Mouse (Mus musculus): ENCODE measurements around the gene Foxp1.

Gene Foxp1

GRCm38 (mm10) chr6:99003108-99003709, 519.3 kb downstream of the Foxp1 start:
- no peak for DNase-seq

GRCm38 (mm10) chr6:99001637-99002036, 520.9 kb downstream of the Foxp1 start:
- no peak for DNase-seq

GRCm38 (mm10) chr6:98998971-98999932, 523.3 kb downstream of the Foxp1 start:
- no peak for DNase-seq

GRCm38 (mm10) chr6:98997742-98998141, 524.8 kb downstream of the Foxp1 start:
- DNase-seq, result no peak

- no peak for DNase-seq
These were observed 525.7 kb downstream of the Foxp1 start for GRCm38 (mm10) chr6:98996822-98997221.

GRCm38 (mm10) chr6:98996346-98996745, 526.2 kb downstream of the Foxp1 start:
- DNase-seq, result no peak

GRCm38 (mm10) chr6:98995681-98996080, 526.8 kb downstream of the Foxp1 start:
- no peak for DNase-seq

GRCm38 (mm10) chr6:98994902-98995301, 527.6 kb downstream of the Foxp1 start:
- no peak for DNase-seq

GRCm38 (mm10) chr6:98994104-98994787, 528.3 kb downstream of the Foxp1 start:
- DNase-seq, result no peak

GRCm38 (mm10) chr6:98993231-98993630, 529.3 kb downstream of the Foxp1 start:
- no peak for DNase-seq

- no peak for DNase-seq
These were observed 529.8 kb downstream of the Foxp1 start for GRCm38 (mm10) chr6:98992772-98993147.

GRCm38 (mm10) chr6:98991900-98992771, 530.4 kb downstream of the Foxp1 start:
- no peak for DNase-seq

- DNase-seq, result no peak
These were observed 534.9 kb downstream of the Foxp1 start for GRCm38 (mm10) chr6:98987533-98988169.

- DNase-seq, result no peak
These were observed 537.1 kb downstream of the Foxp1 start for GRCm38 (mm10) chr6:98985452-98985851.

- DNase-seq, result no peak
These were observed 537.9 kb downstream of the Foxp1 start for GRCm38 (mm10) chr6:98984626-98985025.

GRCm38 (mm10) chr6:98984026-98984425, 538.5 kb downstream of the Foxp1 start:
- no peak for DNase-seq

- DNase-seq, result no peak
These were observed 539.1 kb downstream of the Foxp1 start for GRCm38 (mm10) chr6:98983311-98983838.

- no peak for DNase-seq
These were observed 541.3 kb downstream of the Foxp1 start for GRCm38 (mm10) chr6:98981265-98981664.

- no peak for DNase-seq
These were observed 542.1 kb downstream of the Foxp1 start for GRCm38 (mm10) chr6:98980432-98980831.

GRCm38 (mm10) chr6:98980001-98980400, 542.5 kb downstream of the Foxp1 start:
- no peak for DNase-seq

GRCm38 (mm10) chr6:98977806-98978205, 544.7 kb downstream of the Foxp1 start:
- no peak for DNase-seq

GRCm38 (mm10) chr6:98975918-98976317, 546.6 kb downstream of the Foxp1 start:
- DNase-seq, result no peak
